In genomic region chr12:26381730-26382129, GRCm38 (mm10) we compare ENCODE assay signal across 28 mouse cellular contexts. TPM values are rescaled to one million over a fixed set of nuclear protein-coding genes. Genes with fewer than 3 reads are reported as not detected.
DNase-seq lines count a peak whose midpoint lies in the region; ATAC-seq lines count a peak whose summit lies in the region.
"Had no signal": no experiment of that assay in that cellular context is flagged by ENCODE, and none has a peak within 500 bp of the region (broad histone marks: within the 10 kb centered on the region; RNA-seq: fewer than 3 reads in every experiment).

No protein-coding gene starts in this region.

- peak; percentile 67 for ATAC-seq in lung, embryonic 16.5 days (ENCODE audit: low read depth)
- ATAC-seq in embryonic facial prominence, embryonic 13.5 days (ENCODE audit: insufficient number of reproducible peaks, insufficient read depth, low FRiP score, low TSS enrichment, low read depth), result no peak
- ATAC-seq: forebrain, embryonic 14.5 days; hindbrain, embryonic 16.5 days; midbrain, embryonic 13.5 days had no signal

- WGBS in lung, embryonic 16.5 days, result 41% methylated on average over 8 of the region's 8 CpGs
- 32% methylated on average over 8 of the region's 8 CpGs for WGBS in embryonic facial prominence, embryonic 13.5 days

- H3K4me2 ChIP-seq in lung, embryonic 16.5 days (ENCODE audit: low read depth, low read length), result no peak overlapping the region
- H3K4me2 ChIP-seq in embryonic facial prominence, embryonic 13.5 days, result no peak overlapping the region
- H3K4me2 ChIP-seq: heart, embryonic 15.5 days; liver, embryonic 11.5 days; midbrain, embryonic 13.5 days; neural tube, embryonic 13.5 days had no signal

- no peak for DNase-seq in lung, postnatal 25 days (ENCODE audit: low spot score)
- DNase-seq in fibroblast of lung, adult 2 months (ENCODE audit: low read depth), result peak; percentile 58
- DNase-seq in cerebellum, postnatal 25 days, result no peak
- DNase-seq in thymus, postnatal 0 days (ENCODE audit: low spot score), result no peak
- DNase-seq: adrenal gland, postnatal 14 days; cerebellum, adult 11-12 months; cerebellum, adult 9-11 months; gastrocnemius, postnatal 25 days; heart, adult 11 months; kidney, adult 18-20 months; kidney, postnatal 36 days; left cerebral cortex, postnatal 4 days; right cerebral cortex, postnatal 4 days; thymus, adult 2 months had no signal

- H3K9ac ChIP-seq in lung, embryonic 16.5 days (ENCODE audit: low read length), result no peak overlapping the region
- H3K9ac ChIP-seq in embryonic facial prominence, embryonic 13.5 days, result no peak overlapping the region
- H3K9ac ChIP-seq: heart, embryonic 15.5 days; midbrain, embryonic 13.5 days; neural tube, embryonic 13.5 days had no signal

- no peaks in the 10 kb centered on the region for H3K9me3 ChIP-seq in lung, embryonic 16.5 days (ENCODE audit: control insufficient read depth, low read length)
- H3K9me3 ChIP-seq in embryonic facial prominence, embryonic 13.5 days, result no peaks in the 10 kb centered on the region
- H3K9me3 ChIP-seq: heart, embryonic 10.5 days; heart, embryonic 15.5 days; midbrain, embryonic 13.5 days; neural tube, embryonic 13.5 days had no signal

- H3K27me3 ChIP-seq in lung, embryonic 16.5 days (ENCODE audit: control insufficient read depth, insufficient read depth, low read depth, low read length), result no peaks in the 10 kb centered on the region
- H3K27me3 ChIP-seq in embryonic facial prominence, embryonic 13.5 days, result no peaks in the 10 kb centered on the region
- H3K27me3 ChIP-seq: CH12.LX; heart, embryonic 15.5 days; midbrain, embryonic 13.5 days; neural tube, embryonic 13.5 days had no signal

- peaks cover 21% of the 10 kb centered on the region for H3K4me1 ChIP-seq in lung, embryonic 16.5 days (replicated peaks; ENCODE audit: control insufficient read depth, insufficient read depth, low read length)
- H3K4me1 ChIP-seq in embryonic facial prominence, embryonic 13.5 days, result peaks cover 20% of the 10 kb centered on the region
- H3K4me1 ChIP-seq: midbrain, embryonic 13.5 days had no signal

- H3K4me3 ChIP-seq in lung, embryonic 16.5 days (ENCODE audit: low read length), result no peak overlapping the region
- H3K4me3 ChIP-seq in embryonic facial prominence, embryonic 13.5 days, result no peak overlapping the region
- H3K4me3 ChIP-seq: heart, embryonic 10.5 days; heart, embryonic 15.5 days; layer of hippocampus, adult 2 months; midbrain, embryonic 13.5 days; neural tube, embryonic 13.5 days had no signal

- peaks cover 2% of the 10 kb centered on the region; the same call in 1 of the 2 replicates for H3K36me3 ChIP-seq in lung, embryonic 16.5 days (ENCODE audit: control insufficient read depth, insufficient read depth, low read length)
- H3K36me3 ChIP-seq in embryonic facial prominence, embryonic 13.5 days, result peaks cover 61% of the 10 kb centered on the region

- H3K27ac ChIP-seq in lung, embryonic 16.5 days (ENCODE audit: low read length), result peak overlapping the region; percentile 50
- H3K27ac ChIP-seq in embryonic facial prominence, embryonic 13.5 days, result peak overlapping the region; percentile 76
- H3K27ac ChIP-seq: heart, embryonic 10.5 days; heart, embryonic 15.5 days; layer of hippocampus, adult 2 months; macrophage; midbrain, embryonic 13.5 days; neural tube, embryonic 13.5 days; stomach, postnatal 0 days had no signal

RNA-seq across cellular contexts. Expression of gene Rnf144a, which starts 33.3 kb away (rescaled TPM):
- polyA plus RNA-seq in lung, embryonic 16.5 days (2015; fragmentation: Nextera tagmentation; extraction: Ambion mirVana), result 49.5 and 51.3 TPM in 2 replicates
- polyA plus RNA-seq in embryonic facial prominence, embryonic 13.5 days (2015; fragmentation: Nextera tagmentation; extraction: Ambion mirVana), result 46.4 and 48.3 TPM in 2 replicates
- polyA plus RNA-seq in thymus, postnatal 0 days (2015; fragmentation: Nextera tagmentation; extraction: Ambion mirVana), result 6.6 and 11.0 TPM in 2 replicates
- polyA plus RNA-seq: C2C12 had no signal
